Mouse (Mus musculus) liver, adult 2 months (tissue): ENCODE measurements around the gene Nsfl1c. TPM values are rescaled to one million over a fixed set of nuclear protein-coding genes. Genes with fewer than 3 reads are reported as not detected.

ENCODE experiments used
- DNase-seq: peaks from one replicate; pipeline ENCODE4 v3.0.0-alpha.2; 2011; ENCODE audit warnings: low read depth, low spot score; ENCODE audit errors: extremely low read depth
- H3K27ac ChIP-seq: fragments of 200-500 bp; replicated peaks from 2 replicates; pipeline ENCODE4 v1.5.1; 2012; ENCODE audit warnings: low read depth, mild to moderate bottlenecking, control low read depth, inconsistent platforms, low read length; ENCODE audit not compliant: insufficient read depth
- H3K27me3 ChIP-seq: fragments of 200-500 bp; 2 replicates; pipeline ENCODE4 v1.6.1; 2012; ENCODE audit warnings: mild to moderate bottlenecking, moderate library complexity, low read length, inconsistent platforms; ENCODE audit not compliant: control insufficient read depth, insufficient read depth
- H3K36me3 ChIP-seq: fragments of 200-500 bp; 2 replicates; pipeline ENCODE4 v1.6.1; 2012; ENCODE audit warnings: low read length, inconsistent platforms; ENCODE audit not compliant: control insufficient read depth, insufficient read depth
- H3K4me1 ChIP-seq: fragments of 200-500 bp; 2 replicates; pipeline ENCODE4 v1.6.1; 2011; ENCODE audit warnings: low read length; ENCODE audit not compliant: control insufficient read depth, insufficient read depth
- H3K4me3 ChIP-seq: fragments of 200-500 bp; 2 replicates; pipeline ENCODE4 v1.5.1; 2011; ENCODE audit warnings: low read depth, mild to moderate bottlenecking, control low read depth, low read length, moderate library complexity; ENCODE audit not compliant: insufficient read depth
- H3K79me2 ChIP-seq: fragments of 200-500 bp; 2 replicates; pipeline ENCODE4 v1.6.1; 2012; ENCODE audit warnings: inconsistent platforms, mild to moderate bottlenecking, low read length, moderate library complexity; ENCODE audit not compliant: control insufficient read depth, insufficient read depth
- H3K9ac ChIP-seq: fragments of 200-500 bp; 2 replicates; pipeline ENCODE4 v1.6.1; 2012; ENCODE audit warnings: low read depth, mild to moderate bottlenecking, control low read depth, inconsistent platforms, low read length
- CTCF ChIP-seq: fragments of 200-500 bp; IDR thresholded peaks from 2 replicates; pipeline ENCODE4 v1.5.1; 2011; ENCODE audit warnings: low read depth, low read length, control low read depth
- POLR2A ChIP-seq: fragments of 200-500 bp; IDR thresholded peaks from 2 replicates; pipeline ENCODE4 v1.6.1; 2011; ENCODE audit warnings: low read length, control low read depth; ENCODE audit not compliant: insufficient read depth; ENCODE audit errors: extremely low read depth
- WGBS: fragments of 180-500 bp; shearing (Covaris S2); methylation state at CpG from one replicate; pipeline ENCODE4 v1.1.7; 2018; 5-methylcytosine and 5-hydroxymethylcytosine counted together
- polyA plus RNA-seq: library from polyadenylated mRNA; depleted of rRNA; stranded (reverse); fragments of >200 nt; gene quantifications from 2 replicates; pipeline ENCODE4 v1.2.3, GENCODE M21; 2012
- total RNA-seq: library from RNA; depleted of rRNA; stranded (reverse); fragments of >200 nt; gene quantifications from 2 replicates; pipeline ENCODE4 v1.2.3, GENCODE M21; 2014

The Nsfl1c gene
- total and polyA plus RNA-seq, 2 experiments: 42.3 to 54.7 TPM

DNA sequence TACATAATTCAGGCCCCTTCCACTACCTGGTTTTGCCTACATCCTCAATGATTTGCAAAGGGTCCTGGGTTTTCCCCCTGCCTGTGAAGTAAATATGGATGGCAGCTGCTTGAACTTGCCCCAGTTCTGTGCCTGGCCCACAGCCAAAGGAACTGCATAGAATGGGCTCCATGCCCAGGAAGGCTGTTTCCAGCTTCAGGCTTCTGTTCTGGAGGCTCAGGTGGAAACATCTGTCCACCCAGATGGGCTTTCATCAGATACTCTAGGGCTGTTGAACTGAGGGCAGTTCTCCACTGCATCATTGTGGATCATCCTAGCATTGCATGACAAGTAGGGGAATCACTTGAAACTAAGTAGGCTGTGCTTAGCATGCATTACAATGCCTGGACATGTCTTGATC lies 18.2 kb downstream of the Nsfl1c start:
- DNase-seq: no peak
- Histone ChIP-seq H3K79me2 (no peaks in the 10 kb centered on the region), H3K36me3 (peaks cover 59% of the 10 kb centered on the region), H3K4me1 (no peaks in the 10 kb centered on the region; the same call in 1 of the 2 replicates), H3K27me3 (no peaks in the 10 kb centered on the region), H3K4me3 (no peak overlapping the region), H3K27ac (no peak overlapping the region), H3K9ac (no peak overlapping the region)
- TF ChIP-seq POLR2A (no peak), CTCF (no peak)

- no peaks in the 10 kb centered on the region for H3K79me2 ChIP-seq
- no peak overlapping the region for H3K4me3 ChIP-seq
- H3K36me3 ChIP-seq: peaks cover 49% of the 10 kb centered on the region
- no peak overlapping the region for H3K27ac ChIP-seq
- TF ChIP-seq POLR2A: no peak
- TF ChIP-seq CTCF: no peak
- 72% methylated on average over 3 of the region's 3 CpGs for WGBS
- no peak overlapping the region for H3K9ac ChIP-seq
- DNase-seq: no peak
- no peaks in the 10 kb centered on the region; the same call in 1 of the 2 replicates for H3K4me1 ChIP-seq
- no peaks in the 10 kb centered on the region for H3K27me3 ChIP-seq
Measured at GRCm38 (mm10) chr2:151513525-151514285, 19.7 kb downstream of the Nsfl1c start.

DNA sequence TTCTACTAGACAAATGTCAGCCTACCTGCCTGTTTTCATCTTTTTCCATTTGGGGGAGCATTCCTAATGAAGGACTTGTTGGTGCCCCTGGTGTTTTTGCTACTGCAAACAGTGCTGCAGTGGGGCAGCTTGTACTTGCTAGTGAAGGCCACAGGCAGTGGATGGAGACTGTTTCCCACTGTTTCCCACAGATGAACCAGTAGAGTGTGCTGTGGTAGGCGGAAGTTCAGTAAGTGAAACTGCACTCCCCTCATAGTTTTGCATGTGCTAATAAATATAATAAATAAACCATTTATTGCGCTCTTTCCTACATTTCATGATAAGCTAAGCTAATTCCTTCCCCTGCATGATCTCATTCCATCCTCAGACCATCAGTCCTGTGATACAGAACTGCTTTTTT lies 25.0 kb downstream of the Nsfl1c start:
- H3K27me3 ChIP-seq: no peaks in the 10 kb centered on the region
- H3K4me3 ChIP-seq: no peak overlapping the region
- 76% methylated on average over 2 of the region's 2 CpGs for WGBS
- no peak for DNase-seq
- TF ChIP-seq POLR2A (no peak), CTCF (no peak)
- peaks cover 19% of the 10 kb centered on the region for H3K36me3 ChIP-seq
- H3K9ac ChIP-seq: no peak overlapping the region
- H3K27ac ChIP-seq: no peak overlapping the region
- H3K79me2 ChIP-seq: no peaks in the 10 kb centered on the region
- no peaks in the 10 kb centered on the region for H3K4me1 ChIP-seq

GRCm38 (mm10) chr2:151524324-151525041 lies 30.5 kb downstream of the Nsfl1c start:
- no peak overlapping the region for H3K27ac ChIP-seq
- H3K79me2 ChIP-seq: no peaks in the 10 kb centered on the region
- H3K4me1 ChIP-seq: no peaks in the 10 kb centered on the region
- no peak overlapping the region for H3K4me3 ChIP-seq
- TF ChIP-seq CTCF: no peak
- TF ChIP-seq POLR2A: no peak
- H3K9ac ChIP-seq: no peak overlapping the region
- DNase-seq: no peak
- H3K36me3 ChIP-seq: peaks cover 5% of the 10 kb centered on the region
- H3K27me3 ChIP-seq: no peaks in the 10 kb centered on the region
- WGBS: 55% methylated on average over 4 of the region's 4 CpGs

GRCm38 (mm10) chr2:151525520-151525919 lies 31.5 kb downstream of the Nsfl1c start:
- H3K36me3 ChIP-seq: no peaks in the 10 kb centered on the region; the same call in 1 of the 2 replicates
- H3K27me3 ChIP-seq: no peaks in the 10 kb centered on the region
- H3K27ac ChIP-seq: no peak overlapping the region
- TF ChIP-seq POLR2A (no peak), CTCF (no peak)
- no peak for DNase-seq
- 85% methylated on average over 2 of the region's 2 CpGs for WGBS
- H3K4me1 ChIP-seq: no peaks in the 10 kb centered on the region
- H3K4me3 ChIP-seq: no peak overlapping the region
- no peak overlapping the region for H3K9ac ChIP-seq
- no peaks in the 10 kb centered on the region for H3K79me2 ChIP-seq

- no peak overlapping the region for H3K4me3 ChIP-seq
- H3K27ac ChIP-seq: no peak overlapping the region
- no peaks in the 10 kb centered on the region for H3K4me1 ChIP-seq
- H3K36me3 ChIP-seq: no peaks in the 10 kb centered on the region
- H3K79me2 ChIP-seq: no peaks in the 10 kb centered on the region
- TF ChIP-seq POLR2A: no peak
- TF ChIP-seq CTCF: no peak
- H3K9ac ChIP-seq: no peak overlapping the region
- 87% methylated on average over 1 of the region's 1 CpGs for WGBS
- DNase-seq: no peak
- H3K27me3 ChIP-seq: no peaks in the 10 kb centered on the region
Measured at GRCm38 (mm10) chr2:151528066-151528465, 34.1 kb downstream of the Nsfl1c start.
